8 mouse cellular contexts compared by ENCODE assay signal in the genomic region with DNA sequence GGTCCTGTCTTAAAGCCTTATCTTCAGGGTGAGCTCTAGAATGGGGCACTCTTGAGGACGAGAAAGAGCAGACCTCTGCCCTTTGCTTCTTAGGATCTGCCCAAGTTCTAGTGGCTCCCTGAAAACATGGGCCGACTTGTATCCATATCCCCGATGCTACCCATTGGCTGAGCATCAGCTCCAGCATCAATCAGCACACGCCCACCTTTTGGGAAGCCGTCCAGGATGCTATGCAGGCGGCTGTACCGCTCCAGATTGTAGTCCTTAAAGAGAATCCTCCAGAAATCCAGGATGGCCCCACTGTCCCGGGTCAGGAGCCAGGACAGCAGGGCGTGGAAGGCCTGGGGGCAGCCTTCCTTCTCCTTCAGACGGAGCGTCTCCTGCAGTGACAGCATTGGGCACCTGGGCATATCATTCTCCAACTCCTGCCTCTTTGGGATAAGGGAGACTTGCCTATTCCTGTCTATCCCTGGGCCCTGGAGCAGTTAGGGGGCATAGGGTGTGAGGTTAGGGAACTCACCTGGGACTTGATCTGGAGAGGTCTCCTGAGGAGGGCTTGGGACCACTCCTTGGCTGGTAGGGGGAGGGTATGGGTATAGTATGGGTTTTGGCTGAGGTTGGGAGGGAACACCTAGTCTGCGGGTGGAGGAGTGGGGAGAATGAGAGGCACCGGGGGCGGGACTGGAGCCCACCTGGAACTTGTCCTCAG. TPM values are rescaled to one million over a fixed set of nuclear protein-coding genes. Genes with fewer than 3 reads are reported as not detected.
A peak's percentile ranks its signal among the peaks of the same experiment; 100 is the strongest.
DNase-seq lines count a peak whose midpoint lies in the region; ATAC-seq and TF ChIP-seq lines count a peak whose summit lies in the region.

No protein-coding gene starts in this region.

- no peak overlapping the region for H3K9ac ChIP-seq in ES-Bruce4 (ENCODE audit: low read depth, poor library complexity, severe bottlenecking)
- no peak overlapping the region for H3K9ac ChIP-seq in hindbrain, postnatal 0 days (replicated peaks; ENCODE audit: low read length)

- H3K4me3 ChIP-seq in ES-Bruce4 (ENCODE audit: low read depth, low read length), result peak overlapping the region; percentile 46
- H3K4me3 ChIP-seq in hindbrain, postnatal 0 days (ENCODE audit: low read length), result peak overlapping the region; percentile 25
- peak overlapping the region; percentile 47 for H3K4me3 ChIP-seq in midbrain, embryonic 10.5 days

- TF ChIP-seq EP300 in ES-Bruce4 (IDR thresholded peaks at IDR 0.05; ENCODE audit: insufficient read depth, low read depth, low read length), result no peak

- WGBS in hindbrain, postnatal 0 days, result 57% methylated on average over 14 of the region's 14 CpGs
- WGBS in midbrain, embryonic 10.5 days, result 64% methylated on average over 14 of the region's 14 CpGs

- no peaks in the 10 kb centered on the region for H3K27me3 ChIP-seq in ES-Bruce4 (ENCODE audit: control insufficient read depth, insufficient read depth, low read length, poor library complexity, severe bottlenecking)
- H3K27me3 ChIP-seq in hindbrain, postnatal 0 days (ENCODE audit: insufficient read depth, low read length), result no peaks in the 10 kb centered on the region
- H3K27me3 ChIP-seq in midbrain, embryonic 10.5 days (ENCODE audit: low read depth, poor library complexity, severe bottlenecking), result peaks cover 18% of the 10 kb centered on the region

- TF ChIP-seq POLR2A in ES-Bruce4 (IDR thresholded peaks at IDR 0.05; ENCODE audit: insufficient read depth, low read length), result no peak

- peak overlapping the region; percentile 53 for H3K4me2 ChIP-seq in hindbrain, postnatal 0 days (ENCODE audit: low read depth, low read length)

- H3K36me3 ChIP-seq in ES-Bruce4 (ENCODE audit: control insufficient read depth, insufficient read depth, low read length, poor library complexity, severe bottlenecking), result no peaks in the 10 kb centered on the region
- H3K36me3 ChIP-seq in hindbrain, postnatal 0 days (ENCODE audit: insufficient read depth, low read length), result no peaks in the 10 kb centered on the region
- H3K36me3 ChIP-seq in midbrain, embryonic 10.5 days, result no peaks in the 10 kb centered on the region

- TF ChIP-seq CTCF in ES-Bruce4 (IDR thresholded peaks at IDR 0.05; ENCODE audit: low read depth, low read length), result no peak
- TF ChIP-seq CTCF in hindbrain, postnatal 0 days (IDR thresholded peaks at IDR 0.05; ENCODE audit: low read depth), result no peak

- H3K4me1 ChIP-seq in ES-Bruce4 (ENCODE audit: control insufficient read depth, insufficient read depth, low read length), result peaks cover 6% of the 10 kb centered on the region
- H3K4me1 ChIP-seq in hindbrain, postnatal 0 days (ENCODE audit: insufficient read depth, low read length), result 0 out of 2 replicates have a peak, but pooled peaks cover 6% of the 10 kb centered on the region
- H3K4me1 ChIP-seq in midbrain, embryonic 10.5 days, result peaks cover 10% of the 10 kb centered on the region

- H3K9me3 ChIP-seq in ES-Bruce4 (replicated peaks; ENCODE audit: control insufficient read depth, insufficient read depth, low read length, poor library complexity, severe bottlenecking), result no peaks in the 10 kb centered on the region
- no peaks in the 10 kb centered on the region for H3K9me3 ChIP-seq in hindbrain, postnatal 0 days (ENCODE audit: low read length)
- H3K9me3 ChIP-seq in midbrain, embryonic 10.5 days (replicated peaks), result no peaks in the 10 kb centered on the region

- no peak overlapping the region for H3K27ac ChIP-seq in ES-Bruce4 (ENCODE audit: insufficient read depth, low read length)
- H3K27ac ChIP-seq in hindbrain, postnatal 0 days, result no peak overlapping the region
- H3K27ac ChIP-seq in midbrain, embryonic 10.5 days (replicated peaks), result peak overlapping the region; percentile 74

- peak; percentile 40 for ATAC-seq in hindbrain, postnatal 0 days
- ATAC-seq in activated CD4-positive, CD25-positive, alpha-beta regulatory T cell, adult 4 months, result no peak

- peak; percentile 39 to 45 for DNase-seq in frontal cortex, postnatal 36 days (ENCODE audit: low spot score in 2 of 2)
- DNase-seq in frontal cortex, postnatal 10 days (ENCODE audit: low spot score in 2 of 2), result no peak
- no peak for DNase-seq in hindbrain, postnatal 0 days (ENCODE audit: low spot score)
- no peak for DNase-seq in midbrain, embryonic 10.5 days (ENCODE audit: low spot score)
- DNase-seq in adrenal gland, adult 2 months, result no peak
- no peak for DNase-seq in embryo, embryonic 9.5 days (ENCODE audit: extremely low spot score)

RNA-seq across cellular contexts. Expression of gene Aire, which starts 0.6 kb away (rescaled TPM):
- 20.9 and 23.5 TPM in 2 replicates for polyA plus RNA-seq in ES-Bruce4 (2011; ENCODE audit: insufficient read depth, insufficient read length, low read depth, missing spikeins)
- total RNA-seq in hindbrain, postnatal 0 days (2014; rRNA removed), result 0.14 and 0.99 TPM in 2 replicates
- polyA plus RNA-seq in hindbrain, postnatal 0 days (2015; fragmentation: Nextera tagmentation; extraction: Ambion mirVana), result 0.05 and 0.30 TPM in 2 replicates
- 0.12 and 0.19 TPM in 2 replicates for polyA plus RNA-seq in midbrain, embryonic 10.5 days (2016; fragmentation: Nextera tagmentation; extraction: Ambion mirVana)
- total RNA-seq in adrenal gland, adult 2 months (2021), result not detected
- polyA plus RNA-seq in adrenal gland, adult 2 months (2012; rRNA removed), result 0.08 TPM in 1 of 2 replicates, not detected in the other
- polyA plus RNA-seq in activated CD4-positive, CD25-positive, alpha-beta regulatory T cell, adult 4 months (2017; shearing (Covaris generic)), result under 1 TPM in 1 of 2 experiments, not detected in 1; 0.44 TPM

RNA-seq across cellular contexts. Expression of gene Dnmt3l, which starts 1.1 kb away (rescaled TPM):
- 175 and 179 TPM in 2 replicates for polyA plus RNA-seq in ES-Bruce4 (2011; ENCODE audit: insufficient read depth, insufficient read length, low read depth, missing spikeins)
- 0.63 TPM in 1 of 2 replicates, not detected in the other for total RNA-seq in hindbrain, postnatal 0 days (2014; rRNA removed)
- polyA plus RNA-seq in hindbrain, postnatal 0 days (2015; fragmentation: Nextera tagmentation; extraction: Ambion mirVana), result 0.13 and 0.44 TPM in 2 replicates
- 0.12 and 0.14 TPM in 2 replicates for polyA plus RNA-seq in midbrain, embryonic 10.5 days (2016; fragmentation: Nextera tagmentation; extraction: Ambion mirVana)
- total RNA-seq in adrenal gland, adult 2 months (2021), result 10 to 100 TPM; 23.2 to 29.5 TPM
- 14.6 and 15.5 TPM in 2 replicates for polyA plus RNA-seq in adrenal gland, adult 2 months (2012; rRNA removed)
- not detected for polyA plus RNA-seq in activated CD4-positive, CD25-positive, alpha-beta regulatory T cell, adult 4 months (2017; shearing (Covaris generic))

RNA-seq across cellular contexts. Expression of gene Icosl, which starts 26.3 kb away (rescaled TPM):
- polyA plus RNA-seq in ES-Bruce4 (2011; ENCODE audit: insufficient read depth, insufficient read length, low read depth, missing spikeins), result 12.7 and 13.5 TPM in 2 replicates
- 5.1 and 5.3 TPM in 2 replicates for total RNA-seq in hindbrain, postnatal 0 days (2014; rRNA removed)
- polyA plus RNA-seq in hindbrain, postnatal 0 days (2015; fragmentation: Nextera tagmentation; extraction: Ambion mirVana), result 1.7 and 1.8 TPM in 2 replicates
- 2.2 and 2.6 TPM in 2 replicates for polyA plus RNA-seq in midbrain, embryonic 10.5 days (2016; fragmentation: Nextera tagmentation; extraction: Ambion mirVana)
- 10 to 100 TPM; 14.9 to 16.4 TPM for total RNA-seq in adrenal gland, adult 2 months (2021)
- 22.8 and 32.0 TPM in 2 replicates for polyA plus RNA-seq in adrenal gland, adult 2 months (2012; rRNA removed)
- 1 to 10 TPM; 5.5 to 9.3 TPM for polyA plus RNA-seq in activated CD4-positive, CD25-positive, alpha-beta regulatory T cell, adult 4 months (2017; shearing (Covaris generic))

RNA-seq across cellular contexts. Expression of gene Pfkl, which starts 33.0 kb away (rescaled TPM):
- polyA plus RNA-seq in ES-Bruce4 (2011; ENCODE audit: insufficient read depth, insufficient read length, low read depth, missing spikeins), result 100 and 102 TPM in 2 replicates
- 183 and 208 TPM in 2 replicates for total RNA-seq in hindbrain, postnatal 0 days (2014; rRNA removed)
- 96.5 and 101 TPM in 2 replicates for polyA plus RNA-seq in hindbrain, postnatal 0 days (2015; fragmentation: Nextera tagmentation; extraction: Ambion mirVana)
- 203 and 242 TPM in 2 replicates for polyA plus RNA-seq in midbrain, embryonic 10.5 days (2016; fragmentation: Nextera tagmentation; extraction: Ambion mirVana)
- total RNA-seq in adrenal gland, adult 2 months (2021), result 100 to 1,000 TPM; 128 to 145 TPM
- polyA plus RNA-seq in adrenal gland, adult 2 months (2012; rRNA removed), result 122 and 138 TPM in 2 replicates
- polyA plus RNA-seq in activated CD4-positive, CD25-positive, alpha-beta regulatory T cell, adult 4 months (2017; shearing (Covaris generic)), result 10 to 100 TPM; 40.4 to 82.9 TPM

Comparison
In these comparisons a context has a peak if more than half of its experiments do, and no peak if none do; other contexts are left out.
1. DNase-seq: peak in frontal cortex, postnatal 36 days (2 of 2); none in frontal cortex, postnatal 10 days (0 of 2), hindbrain, postnatal 0 days (single experiment), midbrain, embryonic 10.5 days (single experiment), adrenal gland, adult 2 months (single experiment) and embryo, embryonic 9.5 days (single experiment).
2. RNA of gene Aire, which starts 0.6 kb away (polyA plus RNA-seq): 20.9 to 23.5 TPM in ES-Bruce4; 0.44 TPM in activated CD4-positive, CD25-positive, alpha-beta regulatory T cell, adult 4 months, 0.12 to 0.19 TPM in midbrain, embryonic 10.5 days, 0.08 TPM in adrenal gland, adult 2 months and 0.05 to 0.30 TPM in hindbrain, postnatal 0 days; every median in the first group is over 10 times any median in the second.
3. RNA of gene Dnmt3l, which starts 1.1 kb away (polyA plus RNA-seq): 175 to 179 TPM in ES-Bruce4 and 14.6 to 15.5 TPM in adrenal gland, adult 2 months; 0.12 to 0.14 TPM in midbrain, embryonic 10.5 days, 0.13 to 0.44 TPM in hindbrain, postnatal 0 days and not detected in activated CD4-positive, CD25-positive, alpha-beta regulatory T cell, adult 4 months; every median in the first group is over 10 times any median in the second.
4. Peak in every context shown above with its lines, with median percentiles within 50 percentile points of each other: H3K4me3 ChIP-seq.